Mouse (Mus musculus) forebrain, embryonic 13.5 days (tissue): ENCODE data around the gene Aldh3b3. TPM values are rescaled to one million over a fixed set of nuclear protein-coding genes. Genes with fewer than 3 reads are reported as not detected.
A peak's percentile ranks its signal among the peaks of the same experiment; 100 is the strongest.

Experiments
- ATAC-seq: fragments of 200-750 bp; cut with Nextera tagmentation; 2 replicates; pipeline ENCODE4 v1.8.0; 2017
- H3K27ac ChIP-seq: fragments of 300-500 bp; sonication (generic); 2 replicates; pipeline ENCODE4 v1.5.1; 2015; ENCODE audit warnings: inconsistent platforms, mild to moderate bottlenecking, moderate library complexity
- H3K27me3 ChIP-seq: fragments of 300-500 bp; sonication (generic); 2 replicates; pipeline ENCODE4 v1.6.1; 2015; ENCODE audit warnings: mild to moderate bottlenecking, inconsistent platforms
- H3K36me3 ChIP-seq: fragments of 300-500 bp; sonication (generic); 2 replicates; pipeline ENCODE4 v1.6.1; 2015; ENCODE audit warnings: mild to moderate bottlenecking, inconsistent platforms; ENCODE audit not compliant: poor library complexity, severe bottlenecking
- H3K4me1 ChIP-seq: fragments of 300-500 bp; sonication (generic); 2 replicates; pipeline ENCODE4 v1.6.1; 2015; ENCODE audit warnings: inconsistent platforms
- H3K4me2 ChIP-seq: fragments of 300-500 bp; sonication (generic); 2 replicates; pipeline ENCODE4 v1.6.1; 2015; ENCODE audit warnings: inconsistent platforms, mild to moderate bottlenecking, moderate library complexity
- H3K4me3 ChIP-seq: fragments of 300-500 bp; sonication (generic); 2 replicates; pipeline ENCODE4 v1.5.1; 2015; ENCODE audit warnings: mild to moderate bottlenecking, inconsistent platforms
- H3K9ac ChIP-seq: fragments of 300-500 bp; sonication (generic); 2 replicates; pipeline ENCODE4 v1.6.1; 2015; ENCODE audit warnings: mild to moderate bottlenecking, inconsistent platforms
- H3K9me3 ChIP-seq: fragments of 300-500 bp; sonication (generic); replicated peaks from 2 replicates; pipeline ENCODE4 v1.6.1; 2016; ENCODE audit warnings: inconsistent platforms
- WGBS: fragments of 180-500 bp; shearing (Covaris S2); methylation state at CpG from one replicate; pipeline ENCODE4 v1.1.7; 2015; 5-methylcytosine and 5-hydroxymethylcytosine counted together
- polyA plus RNA-seq: library from polyadenylated mRNA; unstranded; fragments of >200 nt; fragmentation: Nextera tagmentation; extraction: Ambion mirVana; gene quantifications from 2 replicates; pipeline ENCODE4 v1.2.1, GENCODE M21; 2015

Gene Aldh3b3
- polyA plus RNA-seq, 1 experiment from 2014 or later: not detected

- Histone ChIP-seq H3K4me3 (no peak overlapping the region), H3K36me3 (no peaks in the 10 kb centered on the region), H3K9ac (no peak overlapping the region), H3K27me3 (peaks cover 8% of the 10 kb centered on the region; the same call in 1 of the 2 replicates), H3K27ac (no peak overlapping the region), H3K9me3 (no peaks in the 10 kb centered on the region), H3K4me2 (no peak overlapping the region), H3K4me1 (peaks cover 17% of the 10 kb centered on the region)
- 74% methylated on average over 8 of the region's 8 CpGs for WGBS
- ATAC-seq: no peak
These were observed 39.9 kb downstream of the Aldh3b3 start for GRCm38 (mm10) chr19:3998335-3998734.

- peak overlapping the region; percentile 67 for H3K4me3 ChIP-seq
These were observed 40.8 kb downstream of the Aldh3b3 start for GRCm38 (mm10) chr19:3999121-3999730.

DNA sequence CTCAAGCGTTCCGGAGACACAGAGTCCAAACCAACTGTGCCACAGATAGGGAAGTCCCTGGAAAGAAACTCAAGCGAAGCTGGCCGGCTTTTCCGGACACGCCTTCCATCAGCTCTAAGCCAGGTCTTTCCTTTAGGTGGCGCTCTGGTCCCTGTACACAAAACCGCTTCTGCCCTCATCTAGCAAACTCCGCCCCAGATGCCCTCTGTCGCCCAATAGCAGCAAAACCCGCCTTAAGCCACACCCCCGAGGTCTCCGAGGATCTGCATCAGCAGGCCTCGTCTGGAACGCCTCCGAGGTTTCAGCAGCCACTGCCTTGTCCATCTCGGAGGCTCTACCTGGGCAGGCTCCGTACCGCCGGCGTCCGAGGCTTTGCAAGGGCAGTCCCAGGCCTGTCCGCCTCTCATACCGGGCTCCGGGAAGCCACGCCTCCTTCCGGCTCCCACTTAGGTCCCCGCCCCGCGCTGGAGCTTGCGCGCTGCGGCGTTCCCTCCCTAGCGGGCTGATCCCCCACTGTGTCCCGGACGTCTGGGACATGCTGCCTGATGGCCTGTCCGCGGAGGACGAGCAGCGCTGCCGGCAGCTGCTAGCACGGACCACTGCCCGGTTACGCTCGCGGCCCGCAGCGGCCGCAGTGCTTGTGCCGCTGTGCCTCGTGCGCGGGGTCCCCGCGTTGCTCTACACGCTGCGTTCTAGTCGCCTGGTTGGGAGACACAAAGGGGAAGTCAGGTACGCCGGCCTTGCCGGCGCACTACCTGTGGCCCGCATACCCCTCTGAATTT is 41.9 kb downstream of the Aldh3b3 start, which contains the start of the genes Nudt8 and Gm49405:
Nudt8 (plus strand) TSS at position 462 of the 782 bp plus-strand sequence.
Gm49405 (plus strand) TSS at position 508 of the 782 bp plus-strand sequence.
- Histone ChIP-seq H3K4me2 (peak within 1 kb of the TSS; percentile 83), H3K9me3 (no peaks in the 10 kb centered on the region), H3K4me1 (peaks cover 17% of the 10 kb centered on the region), H3K4me3 (peak within 1 kb of the TSS; percentile 67), H3K27me3 (peaks cover 8% of the 10 kb centered on the region; the same call in 1 of the 2 replicates), H3K36me3 (peaks cover 5% of the 10 kb centered on the region), H3K9ac (peak within 1 kb of the TSS; percentile 86), H3K27ac (peak within 1 kb of the TSS; percentile 95)
- ATAC-seq: peak; percentile 94
- WGBS: under 1% methylated on average over 64 of the region's 64 CpGs

More at GRCm38 (mm10) chr19:3999121-3999730, 40.8 kb downstream of the Aldh3b3 start:
- Histone ChIP-seq H3K9me3 (no peaks in the 10 kb centered on the region), H3K9ac (peak overlapping the region; percentile 86; the same call in 1 of the 2 replicates), H3K36me3 (no peaks in the 10 kb centered on the region), H3K4me2 (peak overlapping the region; percentile 83), H3K4me1 (peaks cover 17% of the 10 kb centered on the region), H3K27ac (peak overlapping the region; percentile 25; the same call in 1 of the 2 replicates), H3K27me3 (peaks cover 8% of the 10 kb centered on the region; the same call in 1 of the 2 replicates)
- no peak for ATAC-seq
- 88% methylated on average over 9 of the region's 9 CpGs for WGBS

DNA sequence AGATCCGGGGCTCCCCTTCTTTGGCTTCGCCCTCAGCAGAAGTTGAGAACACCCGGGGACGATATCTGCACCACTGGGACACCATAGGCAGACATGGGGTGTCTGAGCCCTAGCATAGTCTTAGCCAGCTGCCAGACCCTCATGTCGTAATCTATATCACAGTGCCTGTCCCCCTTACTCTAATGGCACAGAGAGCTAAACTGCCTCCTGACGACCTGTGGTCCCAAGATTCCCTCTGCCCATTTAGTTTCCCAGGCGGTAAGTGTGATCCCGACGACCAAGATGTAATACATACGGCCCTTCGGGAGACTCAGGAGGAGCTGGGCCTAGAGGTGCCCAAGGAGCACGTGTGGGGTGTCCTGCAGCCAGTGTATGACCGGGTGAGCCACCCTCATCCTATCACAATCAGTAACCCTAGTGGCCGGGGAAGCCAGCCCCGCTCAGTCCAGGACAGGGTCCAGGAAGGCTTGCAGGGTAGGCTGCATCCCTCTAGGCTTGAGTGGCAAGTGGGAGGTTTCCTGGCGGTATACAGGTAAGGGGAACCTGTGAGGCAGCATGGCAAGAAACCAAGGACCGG is 42.6 kb downstream of the Aldh3b3 start:
- Histone ChIP-seq H3K27ac (peak overlapping the region; percentile 95), H3K4me3 (peak overlapping the region; percentile 67), H3K4me1 (peaks cover 17% of the 10 kb centered on the region), H3K9ac (peak overlapping the region; percentile 86), H3K27me3 (peaks cover 8% of the 10 kb centered on the region; the same call in 1 of the 2 replicates), H3K4me2 (peak overlapping the region; percentile 83), H3K36me3 (peaks cover 10% of the 10 kb centered on the region), H3K9me3 (no peaks in the 10 kb centered on the region)
- 20% methylated on average over 17 of the region's 17 CpGs for WGBS
- ATAC-seq: peak; percentile 17

GRCm38 (mm10) chr19:4001752-4002151 is 43.3 kb downstream of the Aldh3b3 start:
- Histone ChIP-seq H3K9me3 (no peaks in the 10 kb centered on the region), H3K9ac (peak overlapping the region; percentile 86), H3K27me3 (peaks cover 8% of the 10 kb centered on the region; the same call in 1 of the 2 replicates), H3K27ac (no peak overlapping the region), H3K4me3 (no peak overlapping the region; the same call in 1 of the 2 replicates), H3K36me3 (peaks cover 17% of the 10 kb centered on the region), H3K4me1 (peaks cover 17% of the 10 kb centered on the region), H3K4me2 (peak overlapping the region; percentile 83)
- ATAC-seq: no peak
- WGBS: 89% methylated on average over 5 of the region's 5 CpGs

GRCm38 (mm10) chr19:4003112-4003511 is 44.7 kb downstream of the Aldh3b3 start, which contains the start of gene Doc2g:
TSS of gene Doc2g (plus strand) at chr19:4003313.
- WGBS: 78% methylated on average over 1 of the region's 1 CpGs
- Histone ChIP-seq H3K4me3 (no peak within 1 kb of the TSS), H3K36me3 (peaks cover 31% of the 10 kb centered on the region), H3K4me2 (no peak within 1 kb of the TSS), H3K9ac (no peak within 1 kb of the TSS), H3K27ac (no peak within 1 kb of the TSS), H3K4me1 (peaks cover 17% of the 10 kb centered on the region), H3K27me3 (peaks cover 2% of the 10 kb centered on the region; the same call in 1 of the 2 replicates), H3K9me3 (no peaks in the 10 kb centered on the region)
- ATAC-seq: no peak

GRCm38 (mm10) chr19:4003641-4004040 is 45.2 kb downstream of the Aldh3b3 start:
- 86% methylated on average over 12 of the region's 12 CpGs for WGBS
- Histone ChIP-seq H3K36me3 (peaks cover 36% of the 10 kb centered on the region), H3K4me2 (no peak overlapping the region), H3K27ac (no peak overlapping the region), H3K27me3 (no peaks in the 10 kb centered on the region; the same call in 1 of the 2 replicates), H3K9me3 (no peaks in the 10 kb centered on the region), H3K4me1 (peaks cover 17% of the 10 kb centered on the region), H3K4me3 (no peak overlapping the region), H3K9ac (no peak overlapping the region)
- no peak for ATAC-seq

- no peaks in the 10 kb centered on the region; the same call in 1 of the 2 replicates for H3K27me3 ChIP-seq
These were observed 45.9 kb downstream of the Aldh3b3 start for GRCm38 (mm10) chr19:4004331-4004730.

GRCm38 (mm10) chr19:4005091-4005490 is 46.6 kb downstream of the Aldh3b3 start:
- Histone ChIP-seq H3K4me3 (no peak overlapping the region), H3K27ac (no peak overlapping the region), H3K36me3 (peaks cover 51% of the 10 kb centered on the region), H3K4me2 (no peak overlapping the region), H3K9me3 (no peaks in the 10 kb centered on the region), H3K27me3 (no peaks in the 10 kb centered on the region; the same call in 1 of the 2 replicates), H3K4me1 (peaks cover 10% of the 10 kb centered on the region), H3K9ac (no peak overlapping the region)
- no peak for ATAC-seq
- WGBS: 90% methylated on average over 9 of the region's 9 CpGs

More at GRCm38 (mm10) chr19:4004331-4004730, 45.9 kb downstream of the Aldh3b3 start:
- Histone ChIP-seq H3K4me3 (no peak overlapping the region), H3K9ac (no peak overlapping the region), H3K4me1 (peaks cover 17% of the 10 kb centered on the region), H3K9me3 (no peaks in the 10 kb centered on the region), H3K36me3 (peaks cover 43% of the 10 kb centered on the region), H3K4me2 (no peak overlapping the region), H3K27ac (no peak overlapping the region)
- ATAC-seq: no peak
- WGBS: 89% methylated on average over 15 of the region's 15 CpGs

DNA sequence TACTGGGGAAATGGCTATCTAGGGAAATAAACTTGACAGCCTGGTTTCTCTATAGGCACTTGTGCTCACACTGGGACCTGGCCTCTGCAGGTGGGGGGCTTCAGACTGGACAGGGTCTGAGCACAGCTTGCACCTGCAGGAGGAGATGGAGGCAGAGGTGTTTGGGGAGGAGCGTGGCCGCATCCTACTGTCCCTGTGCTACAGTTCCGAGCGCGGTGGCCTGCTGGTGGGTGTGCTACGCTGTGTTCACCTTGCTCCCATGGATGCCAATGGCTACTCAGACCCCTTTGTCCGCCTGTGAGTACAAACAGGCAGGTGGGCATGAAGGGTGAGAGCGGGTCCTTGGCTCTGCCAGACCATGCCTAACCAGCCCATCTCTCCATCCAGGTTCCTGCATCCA is 47.5 kb downstream of the Aldh3b3 start:
- H3K4me3 ChIP-seq: no peak overlapping the region
- H3K9ac ChIP-seq: no peak overlapping the region
- H3K27me3 ChIP-seq: no peaks in the 10 kb centered on the region; the same call in 1 of the 2 replicates
- WGBS: 95% methylated on average over 8 of the region's 8 CpGs
- H3K4me1 ChIP-seq: peaks cover 10% of the 10 kb centered on the region
- no peak for ATAC-seq
- H3K27ac ChIP-seq: no peak overlapping the region
- H3K9me3 ChIP-seq: no peaks in the 10 kb centered on the region
- H3K36me3 ChIP-seq: peaks cover 55% of the 10 kb centered on the region
- H3K4me2 ChIP-seq: no peak overlapping the region

GRCm38 (mm10) chr19:4011086-4011485 is 52.6 kb downstream of the Aldh3b3 start:
- no peak for ATAC-seq
- no peaks in the 10 kb centered on the region for H3K27me3 ChIP-seq
- no peaks in the 10 kb centered on the region for H3K9me3 ChIP-seq
- 93% methylated on average over 5 of the region's 5 CpGs for WGBS
- no peak overlapping the region for H3K27ac ChIP-seq
- peaks cover 13% of the 10 kb centered on the region for H3K4me1 ChIP-seq
- H3K4me2 ChIP-seq: peak overlapping the region; percentile 79; the same call in 1 of the 2 replicates
- H3K9ac ChIP-seq: no peak overlapping the region; the same call in 1 of the 2 replicates
- no peak overlapping the region for H3K4me3 ChIP-seq
- H3K36me3 ChIP-seq: peaks cover 44% of the 10 kb centered on the region
